ENCODE assay signal across 20 mouse cellular contexts in the genomic region with DNA sequence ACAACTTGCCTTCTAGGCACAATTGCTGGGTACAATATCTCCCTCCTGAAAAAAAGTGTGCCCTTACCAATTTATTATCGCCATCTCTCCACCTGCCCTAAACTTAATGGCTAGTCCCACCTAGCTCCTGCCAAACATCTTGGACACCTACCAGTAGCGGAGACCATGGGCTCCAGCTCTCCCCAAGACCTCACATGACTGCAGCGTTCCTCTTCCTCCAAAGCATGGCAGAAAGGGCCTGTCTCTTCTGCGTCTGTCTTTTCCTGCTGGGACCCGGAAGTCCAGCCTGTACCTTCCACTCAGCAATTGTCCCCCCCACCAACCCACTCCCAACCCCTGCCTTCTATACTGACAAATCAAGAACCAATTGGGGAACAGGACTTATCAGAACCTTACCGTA.
DNase-seq lines count a peak whose midpoint lies in the region; ATAC-seq and TF ChIP-seq lines count a peak whose summit lies in the region.
"Had no signal": no experiment of that assay in that cellular context is flagged by ENCODE, and none has a peak within 500 bp of the region (broad histone marks: within the 10 kb centered on the region; RNA-seq: fewer than 3 reads in every experiment).

No protein-coding gene starts in this region.

- no peaks in the 10 kb centered on the region for H3K27me3 ChIP-seq in heart, embryonic 10.5 days (ENCODE audit: insufficient read depth, poor library complexity, severe bottlenecking)
- H3K27me3 ChIP-seq in liver, embryonic 13.5 days, result no peaks in the 10 kb centered on the region
- no peaks in the 10 kb centered on the region for H3K27me3 ChIP-seq in liver, postnatal 0 days (ENCODE audit: insufficient read depth, low read length)
- H3K27me3 ChIP-seq: Patski had no signal

- no peaks in the 10 kb centered on the region for H3K36me3 ChIP-seq in heart, embryonic 10.5 days
- H3K36me3 ChIP-seq in liver, embryonic 13.5 days, result no peaks in the 10 kb centered on the region
- H3K36me3 ChIP-seq in liver, postnatal 0 days (replicated peaks; ENCODE audit: insufficient read depth, low read length), result no peaks in the 10 kb centered on the region
- H3K36me3 ChIP-seq: G1E had no signal

- DNase-seq in heart, adult 11 months, result peak; percentile 57
- DNase-seq in heart, postnatal 25 days (ENCODE audit: low spot score), result no peak
- DNase-seq in heart, embryonic 10.5 days (ENCODE audit: low spot score), result peak; percentile 53
- DNase-seq in heart, postnatal 36 days, result no peak
- no peak for DNase-seq in liver, embryonic 13.5 days
- DNase-seq in liver, postnatal 0 days, result no peak
- DNase-seq: adrenal gland, adult 2 months; adrenal gland, adult 8-10 months; adrenal gland, postnatal 10 days; adrenal gland, postnatal 14 days; adrenal gland, postnatal 25 days; adrenal gland, postnatal 36 days; B cell, adult 2 months; cerebellum, adult 11 months; cerebellum, adult 11-12 months; cerebellum, adult 18-20 months had no signal

- H3K4me3 ChIP-seq in heart, embryonic 10.5 days, result no peak overlapping the region
- H3K4me3 ChIP-seq in liver, embryonic 13.5 days (replicated peaks), result no peak overlapping the region
- H3K4me3 ChIP-seq in liver, postnatal 0 days (ENCODE audit: low read depth, low read length), result no peak overlapping the region

- peaks cover 15% of the 10 kb centered on the region for H3K4me1 ChIP-seq in heart, embryonic 10.5 days
- peaks cover 54% of the 10 kb centered on the region for H3K4me1 ChIP-seq in liver, embryonic 13.5 days (replicated peaks)
- peaks cover 23% of the 10 kb centered on the region for H3K4me1 ChIP-seq in liver, postnatal 0 days (ENCODE audit: insufficient read depth)

- ATAC-seq in liver, embryonic 13.5 days (ENCODE audit: low read depth), result no peak
- ATAC-seq in liver, postnatal 0 days, result no peak
- ATAC-seq: activated CD4-positive, CD25-positive, alpha-beta regulatory T cell, adult 4 months; CD4-positive, CD25-positive, alpha-beta regulatory T cell, adult 4 months; Patski had no signal

- intact Hi-C loops in heart, postnatal 25 days (cut with DNase I), result no loop called here
- intact Hi-C loops in heart, postnatal 36 days (cut with DNase I), result no loop called here

- H3K9ac ChIP-seq in liver, embryonic 13.5 days, result no peak overlapping the region
- H3K9ac ChIP-seq in liver, postnatal 0 days (replicated peaks), result no peak overlapping the region

- 84% methylated on average over 6 of the region's 6 CpGs for WGBS in heart, embryonic 10.5 days
- 86% methylated on average over 6 of the region's 6 CpGs for WGBS in liver, embryonic 13.5 days (ENCODE audit: insufficient replicate concordance)
- WGBS in liver, postnatal 0 days (ENCODE audit: insufficient replicate concordance), result 90% methylated on average over 6 of the region's 6 CpGs

- TF ChIP-seq EP300 in liver, postnatal 0 days (IDR thresholded peaks at IDR 0.05; ENCODE audit: low read depth), result no peak

- no peak overlapping the region for H3K4me2 ChIP-seq in liver, embryonic 13.5 days
- H3K4me2 ChIP-seq in liver, postnatal 0 days (ENCODE audit: low read depth, low read length), result no peak overlapping the region

- H3K9me3 ChIP-seq in heart, embryonic 10.5 days, result no peaks in the 10 kb centered on the region; the same call in 1 of the 2 replicates
- no peaks in the 10 kb centered on the region for H3K9me3 ChIP-seq in liver, embryonic 13.5 days (replicated peaks)
- no peaks in the 10 kb centered on the region for H3K9me3 ChIP-seq in liver, postnatal 0 days (ENCODE audit: low read length)

- no peak for TF ChIP-seq CTCF in liver, postnatal 0 days (IDR thresholded peaks at IDR 0.05; ENCODE audit: low read depth)

- H3K27ac ChIP-seq in heart, embryonic 10.5 days, result no peak overlapping the region
- H3K27ac ChIP-seq in liver, embryonic 13.5 days, result 0 out of 2 replicates have a peak overlapping the region, but pooled peaks have one; percentile 13
- no peak overlapping the region for H3K27ac ChIP-seq in liver, postnatal 0 days (ENCODE audit: low read depth)

Comparison
In these comparisons a context has a peak if more than half of its experiments do, and no peak if none do; other contexts are left out.
1. DNase-seq: peak in heart, adult 11 months (single experiment) and heart, embryonic 10.5 days (single experiment); none in heart, postnatal 25 days (single experiment), heart, postnatal 36 days (0 of 2), liver, embryonic 13.5 days (single experiment) and liver, postnatal 0 days (single experiment).